Mouse (Mus musculus) heart, adult 8-10 months (tissue): ENCODE measurements around the gene Ptpn1. TPM values are rescaled to one million over a fixed set of nuclear protein-coding genes. Genes with fewer than 3 reads are reported as not detected.

Source experiments
- DNase-seq: peaks from one replicate; pipeline ENCODE4 v3.0.0; 2022; ENCODE audit warnings: low spot score
- total RNA-seq, 4 experiments: library from RNA; stranded (reverse); gene quantifications; 2 replicates each; pipeline ENCODE4 v1.2.4; 2022

Gene Ptpn1
- total RNA-seq, 4 experiments from 2014 or later = 14.7 to 17.6 (median 16.4) TPM

GRCm38 (mm10) chr2:167945451-167945850 is 13.6 kb downstream of the Ptpn1 start:
- DNase-seq = no peak

- DNase-seq = no peak
Observed at GRCm38 (mm10) chr2:167947251-167947650, 15.4 kb downstream of the Ptpn1 start.

- no peak for DNase-seq
Observed at GRCm38 (mm10) chr2:167948047-167948446, 16.2 kb downstream of the Ptpn1 start.

GRCm38 (mm10) chr2:167948557-167948956 is 16.7 kb downstream of the Ptpn1 start:
- DNase-seq = no peak

GRCm38 (mm10) chr2:167949250-167949649 is 17.4 kb downstream of the Ptpn1 start:
- no peak for DNase-seq

- no peak for DNase-seq
Observed at GRCm38 (mm10) chr2:167949808-167950207, 18.0 kb downstream of the Ptpn1 start.

- no peak for DNase-seq
Observed at GRCm38 (mm10) chr2:167950681-167951080, 18.8 kb downstream of the Ptpn1 start.

GRCm38 (mm10) chr2:167951301-167952211 is 19.7 kb downstream of the Ptpn1 start:
- DNase-seq = no peak

GRCm38 (mm10) chr2:167953819-167954218 is 22.0 kb downstream of the Ptpn1 start:
- no peak for DNase-seq

GRCm38 (mm10) chr2:167954928-167955327 is 23.1 kb downstream of the Ptpn1 start:
- DNase-seq = no peak

- DNase-seq = no peak
Observed at GRCm38 (mm10) chr2:167957539-167957938, 25.7 kb downstream of the Ptpn1 start.

- no peak for DNase-seq
Observed at GRCm38 (mm10) chr2:167958082-167958788, 26.4 kb downstream of the Ptpn1 start.

- peak; percentile 89 for DNase-seq
Observed at GRCm38 (mm10) chr2:167958843-167959242, 27.0 kb downstream of the Ptpn1 start.

- DNase-seq = no peak
Observed at GRCm38 (mm10) chr2:167959384-167959911, 27.6 kb downstream of the Ptpn1 start.

- no peak for DNase-seq
Observed at GRCm38 (mm10) chr2:167959996-167960395, 28.1 kb downstream of the Ptpn1 start.

GRCm38 (mm10) chr2:167960584-167960983 is 28.7 kb downstream of the Ptpn1 start:
- DNase-seq = no peak

GRCm38 (mm10) chr2:167962347-167962746 is 30.5 kb downstream of the Ptpn1 start:
- no peak for DNase-seq

GRCm38 (mm10) chr2:167963176-167963575 is 31.3 kb downstream of the Ptpn1 start:
- DNase-seq = no peak

GRCm38 (mm10) chr2:167963778-167964300 is 32.0 kb downstream of the Ptpn1 start:
- DNase-seq = no peak

GRCm38 (mm10) chr2:167964320-167964719 is 32.5 kb downstream of the Ptpn1 start:
- no peak for DNase-seq

- DNase-seq = no peak
Observed at GRCm38 (mm10) chr2:167965911-167966310, 34.1 kb downstream of the Ptpn1 start.

- DNase-seq = no peak
Observed at GRCm38 (mm10) chr2:167968504-167968903, 36.6 kb downstream of the Ptpn1 start.
